Mouse (Mus musculus) monocyte, adult 5-6 weeks (primary cell): ENCODE results near the gene Rin3. TPM values are rescaled to one million over a fixed set of nuclear protein-coding genes. Genes with fewer than 3 reads are reported as not detected.

Experiments used
- ATAC-seq: fragments of 153-309, 156-312 bp; replicated peaks from 2 replicates; pipeline ENCODE4 v1.8.0; 2017; ENCODE audit warnings: mild to moderate bottlenecking; ENCODE audit not compliant: low TSS enrichment, insufficient number of reproducible peaks, severe bottlenecking, poor library complexity, low FRiP score
- total RNA-seq: library from RNA; stranded (forward); fragments of 200-1000, 200-491, 200-594 nt; gene quantifications from 3 replicates; pipeline ENCODE4 v1.2.3, GENCODE M21; 2017

Rin3 gene
- total RNA-seq, 1 experiment from 2014 or later, result 60.2 TPM

- peak; percentile 43; the same call in 1 of the 2 replicates for ATAC-seq
Measured at GRCm38 (mm10) chr12:102426285-102426684, 143.4 kb downstream of the Rin3 start.

GRCm38 (mm10) chr12:102429656-102430055, 146.8 kb downstream of the Rin3 start:
- no peak for ATAC-seq

GRCm38 (mm10) chr12:102430228-102430627, 147.4 kb downstream of the Rin3 start:
- ATAC-seq, result no peak

GRCm38 (mm10) chr12:102432238-102432637, 149.4 kb downstream of the Rin3 start:
- ATAC-seq, result no peak

GRCm38 (mm10) chr12:102434107-102434506, 151.3 kb downstream of the Rin3 start:
- ATAC-seq, result no peak

- ATAC-seq, result no peak
Measured at GRCm38 (mm10) chr12:102436939-102437526, 154.2 kb downstream of the Rin3 start.

GRCm38 (mm10) chr12:102437952-102438351, 155.1 kb downstream of the Rin3 start:
- ATAC-seq, result no peak

GRCm38 (mm10) chr12:102438983-102439631, 156.3 kb downstream of the Rin3 start:
- no peak for ATAC-seq

- peak; percentile 98 for ATAC-seq
Measured at GRCm38 (mm10) chr12:102439632-102440023, 156.8 kb downstream of the Rin3 start, which contains the start of gene Lgmn. Lgmn (minus strand) TSS chr12:102439813.

Other genes starting within 250 kb of the Rin3 start
- gene Slc24a4, start 154.3 kb upstream of the Rin3 start, total RNA-seq, result not detected in 3 replicates
- 99.2 to 194 TPM (median 145 TPM) in 3 replicates for gene Lgmn, start 156.8 kb downstream of the Rin3 start, total RNA-seq
- gene Golga5, start 186.1 kb downstream of the Rin3 start, total RNA-seq, result 57.5 to 95.6 TPM (median 78.2 TPM) in 3 replicates